Mouse (Mus musculus) fibroblast of lung, adult 2 months (primary cell): ENCODE measurements around the gene Epha1.

Source experiments
- DNase-seq: peaks from one replicate; pipeline ENCODE4 v3.0.0-alpha.2; 2011; ENCODE audit warnings: low read depth

Epha1 gene

DNA sequence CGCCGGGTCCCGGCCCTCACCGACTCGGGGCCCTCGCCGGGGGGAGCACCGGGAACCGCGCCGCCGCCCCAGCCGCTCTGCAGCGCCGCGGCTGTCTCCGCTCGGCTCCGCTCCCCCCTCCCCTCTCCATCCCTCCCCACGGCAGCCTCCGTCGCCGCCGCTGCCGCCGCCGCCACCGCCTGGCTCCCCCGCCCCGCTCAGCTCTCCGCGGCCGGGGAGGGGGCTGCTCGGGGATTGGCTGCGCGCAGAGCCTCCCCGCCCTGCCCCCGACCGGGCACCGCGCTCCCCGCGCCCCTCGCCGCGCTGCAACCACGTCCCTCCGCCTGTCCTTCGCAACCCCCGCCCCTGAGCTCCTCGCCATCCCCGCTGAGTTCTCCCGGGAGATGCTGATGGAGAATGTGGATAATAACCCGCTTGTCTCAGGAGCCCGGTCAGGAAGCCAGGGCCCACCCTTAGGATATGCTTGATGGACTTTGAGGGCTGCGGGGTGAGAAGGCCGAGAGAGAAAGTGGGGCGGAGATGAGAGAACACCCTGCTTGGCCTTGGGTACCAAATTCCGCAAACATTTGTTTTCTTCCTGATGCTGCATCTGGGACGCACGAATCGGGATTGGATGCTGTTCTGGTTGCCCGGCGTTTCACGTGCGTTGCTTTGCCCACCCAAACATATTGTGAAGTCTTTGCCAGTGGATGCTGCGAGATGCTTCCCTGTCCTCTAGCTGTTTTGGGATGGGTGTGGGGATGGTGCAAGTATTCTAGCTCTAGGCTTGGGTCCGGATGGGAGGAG, 48.4 kb downstream of the Epha1 start, which contains the start of gene Fam131b:
TSS of gene Fam131b (minus strand) at position 162 of the 786 bp plus-strand sequence.
- no peak for DNase-seq

DNA sequence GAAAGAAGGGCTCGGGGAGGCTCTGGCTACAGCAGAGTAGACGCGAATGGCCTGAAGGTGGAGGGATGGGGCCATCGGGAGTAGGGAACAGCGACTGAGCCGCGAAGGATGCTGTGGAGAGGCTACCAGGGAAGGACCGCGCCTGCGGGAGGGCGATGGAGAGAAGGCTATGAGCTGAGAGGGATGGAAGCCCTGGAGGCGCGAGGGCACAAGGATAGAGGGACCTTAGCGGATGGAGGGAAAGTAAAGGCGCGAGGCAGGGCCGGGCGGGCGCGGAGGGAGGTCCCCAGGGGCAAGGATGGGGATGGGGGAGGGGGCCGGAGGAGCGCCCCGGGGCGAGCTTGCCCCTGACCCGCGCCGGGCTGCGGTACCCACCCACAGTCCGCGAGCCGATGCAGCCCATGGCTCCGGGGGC, 49.0 kb downstream of the Epha1 start:
- DNase-seq, result no peak

- no peak for DNase-seq
Observed at GRCm38 (mm10) chr6:42323371-42324066, 49.5 kb downstream of the Epha1 start.

DNA sequence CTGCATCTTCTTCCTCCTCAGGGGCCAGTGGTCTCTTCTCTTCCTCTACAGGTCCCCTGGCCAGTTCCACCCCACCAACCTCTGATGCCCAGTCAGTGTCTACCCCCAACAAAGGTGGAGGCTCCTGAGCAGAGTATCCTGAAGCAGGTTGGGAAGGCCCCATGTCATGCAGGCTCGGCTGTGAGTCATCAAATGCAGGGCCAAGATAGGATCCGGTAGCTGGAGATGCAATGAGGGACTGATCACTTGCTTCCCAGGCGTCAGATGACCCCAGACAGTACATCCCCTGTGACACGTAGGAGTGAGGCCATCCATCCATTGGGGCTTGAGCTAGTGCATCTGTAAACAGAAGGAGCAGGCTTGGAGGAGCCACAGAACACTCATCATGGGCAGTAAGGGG, 54.8 kb downstream of the Epha1 start:
- DNase-seq, result no peak

- no peak for DNase-seq
Observed at GRCm38 (mm10) chr6:42310427-42311053, 62.5 kb downstream of the Epha1 start.

- DNase-seq, result no peak
Observed at GRCm38 (mm10) chr6:42309816-42310378, 63.2 kb downstream of the Epha1 start.
